Mouse (Mus musculus): Measurements from ENCODE around the gene Smad3. TPM values are rescaled to one million over a fixed set of nuclear protein-coding genes. Genes with fewer than 3 reads are reported as not detected.
A peak's percentile ranks its signal among the peaks of the same experiment; 100 is the strongest.

Gene Smad3
- polyA plus RNA-seq, 1 experiment, result not detected

DNA sequence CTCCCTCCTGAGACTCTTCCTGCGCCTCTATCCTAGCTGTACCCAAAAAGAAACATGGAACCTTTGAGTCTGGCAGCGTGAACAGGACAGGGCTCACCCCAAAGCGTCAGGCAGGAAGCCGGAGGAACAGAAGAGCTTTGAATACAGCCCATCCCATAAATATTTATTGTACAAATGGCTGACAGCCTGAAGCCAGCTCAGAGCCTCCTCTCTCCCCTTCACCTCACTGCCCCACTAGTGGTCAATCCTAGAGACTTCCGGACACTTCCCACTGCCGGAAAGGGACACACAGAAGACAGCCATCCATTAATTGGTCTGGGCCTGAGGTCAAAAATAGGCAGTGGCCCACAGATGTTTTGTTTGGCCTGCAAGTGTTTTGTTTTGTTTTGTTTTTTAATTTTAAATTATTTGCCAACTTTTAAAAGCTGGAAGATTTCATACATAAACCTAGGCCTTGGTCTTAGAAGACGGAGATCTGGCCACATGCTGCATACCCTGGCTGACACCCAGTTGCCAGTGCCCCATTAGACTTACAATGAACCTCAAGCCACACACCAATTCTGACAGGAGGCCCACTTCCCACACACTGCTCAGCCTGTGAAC lies 70.3 kb downstream of the Smad3 start:
- no peak overlapping the region for H3K27ac ChIP-seq (ENCODE audit: insufficient read depth, low read depth, low read length)
- TF ChIP-seq CTCF (IDR thresholded peaks at IDR 0.05; ENCODE audit: insufficient read depth, low read depth, low read length), result no peak
- TF ChIP-seq POLR2A (IDR thresholded peaks at IDR 0.05; ENCODE audit: insufficient read depth, low read depth, low read length), result no peak
- peaks cover 8% of the 10 kb centered on the region for H3K4me1 ChIP-seq (ENCODE audit: control insufficient read depth, insufficient read depth, low read length)
- no peak overlapping the region for H3K4me3 ChIP-seq (ENCODE audit: insufficient read depth, low read depth, low read length)
- WGBS, result 73% methylated on average over 7 of the region's 7 CpGs

DNA sequence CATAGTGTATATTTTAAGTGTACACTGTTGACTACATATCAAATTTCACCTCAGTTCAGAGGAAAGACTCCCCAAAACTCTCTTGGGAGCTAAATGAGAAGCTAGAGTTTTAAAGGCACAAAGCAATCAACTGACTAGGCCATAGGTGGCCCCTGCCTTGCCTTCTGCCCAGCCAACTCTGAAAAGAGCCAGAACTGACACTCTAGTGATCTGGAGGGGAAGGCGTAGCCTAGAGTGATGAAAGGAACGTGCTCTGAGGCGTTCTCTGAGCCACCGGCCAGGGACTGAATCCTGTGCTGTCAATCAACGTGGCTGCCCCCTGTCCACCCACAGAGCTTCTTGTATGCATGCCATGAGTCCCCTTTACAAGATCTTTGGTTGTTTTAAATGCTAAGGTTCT lies 72.4 kb downstream of the Smad3 start:
- Histone ChIP-seq H3K4me1 (ENCODE audit: control insufficient read depth, insufficient read depth, low read length) (peaks cover 14% of the 10 kb centered on the region), H3K27ac (ENCODE audit: insufficient read depth, low read depth, low read length) (no peak overlapping the region), H3K4me3 (ENCODE audit: insufficient read depth, low read depth, low read length) (no peak overlapping the region)
- TF ChIP-seq CTCF (IDR thresholded peaks at IDR 0.05; ENCODE audit: insufficient read depth, low read depth, low read length) (no peak), POLR2A (IDR thresholded peaks at IDR 0.05; ENCODE audit: insufficient read depth, low read depth, low read length) (no peak)
- WGBS, result 78% methylated on average over 5 of the region's 5 CpGs

- Histone ChIP-seq H3K27ac (ENCODE audit: insufficient read depth, low read depth, low read length) (no peak overlapping the region), H3K4me3 (ENCODE audit: insufficient read depth, low read depth, low read length) (no peak overlapping the region), H3K4me1 (ENCODE audit: control insufficient read depth, insufficient read depth, low read length) (peaks cover 16% of the 10 kb centered on the region)
- WGBS, result 91% methylated on average over 6 of the region's 6 CpGs
- TF ChIP-seq POLR2A (IDR thresholded peaks at IDR 0.05; ENCODE audit: insufficient read depth, low read depth, low read length) (no peak), CTCF (IDR thresholded peaks at IDR 0.05; ENCODE audit: insufficient read depth, low read depth, low read length) (no peak)
Measured at GRCm38 (mm10) chr9:63684277-63684676, 73.5 kb downstream of the Smad3 start.

GRCm38 (mm10) chr9:63682943-63683342 lies 74.9 kb downstream of the Smad3 start:
- Histone ChIP-seq H3K4me3 (ENCODE audit: insufficient read depth, low read depth, low read length) (no peak overlapping the region), H3K4me1 (ENCODE audit: control insufficient read depth, insufficient read depth, low read length) (peaks cover 26% of the 10 kb centered on the region), H3K27ac (ENCODE audit: insufficient read depth, low read depth, low read length) (no peak overlapping the region)
- TF ChIP-seq CTCF (IDR thresholded peaks at IDR 0.05; ENCODE audit: insufficient read depth, low read depth, low read length), result no peak
- TF ChIP-seq POLR2A (IDR thresholded peaks at IDR 0.05; ENCODE audit: insufficient read depth, low read depth, low read length), result no peak
- 94% methylated on average over 2 of the region's 2 CpGs for WGBS

DNA sequence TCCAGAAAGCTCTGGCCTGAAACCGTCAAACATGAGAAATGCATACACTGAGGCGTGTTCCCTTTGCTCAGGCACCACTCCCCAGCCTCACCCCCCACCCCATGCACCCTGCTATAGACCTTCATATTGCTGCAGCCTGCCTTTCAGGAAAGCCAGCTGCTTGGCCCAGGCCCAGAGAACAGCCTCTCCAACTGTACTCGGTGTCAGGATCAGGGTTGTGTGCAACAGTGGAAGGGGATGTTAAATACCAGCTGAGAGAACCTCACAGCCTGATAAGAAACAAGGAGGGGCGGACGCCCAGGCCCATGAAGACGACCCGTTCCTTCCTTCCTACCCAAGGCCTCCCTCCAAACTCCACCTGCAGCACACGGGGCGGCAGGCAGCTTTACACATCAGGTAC lies 75.5 kb downstream of the Smad3 start:
- 60% methylated on average over 9 of the region's 9 CpGs for WGBS
- no peak overlapping the region for H3K27ac ChIP-seq (ENCODE audit: insufficient read depth, low read depth, low read length)
- H3K4me3 ChIP-seq (ENCODE audit: insufficient read depth, low read depth, low read length), result no peak overlapping the region
- peaks cover 30% of the 10 kb centered on the region for H3K4me1 ChIP-seq (ENCODE audit: control insufficient read depth, insufficient read depth, low read length)
- TF ChIP-seq CTCF (IDR thresholded peaks at IDR 0.05; ENCODE audit: insufficient read depth, low read depth, low read length) (no peak), POLR2A (IDR thresholded peaks at IDR 0.05; ENCODE audit: insufficient read depth, low read depth, low read length) (no peak)

GRCm38 (mm10) chr9:63678076-63678475 lies 79.7 kb downstream of the Smad3 start:
- TF ChIP-seq CTCF (IDR thresholded peaks at IDR 0.05; ENCODE audit: insufficient read depth, low read depth, low read length) (no peak), POLR2A (IDR thresholded peaks at IDR 0.05; ENCODE audit: insufficient read depth, low read depth, low read length) (no peak)
- Histone ChIP-seq H3K4me1 (ENCODE audit: control insufficient read depth, insufficient read depth, low read length) (peaks cover 57% of the 10 kb centered on the region), H3K27ac (ENCODE audit: insufficient read depth, low read depth, low read length) (no peak overlapping the region; the same call in 1 of the 2 replicates), H3K4me3 (ENCODE audit: insufficient read depth, low read depth, low read length) (no peak overlapping the region)
- 68% methylated on average over 1 of the region's 1 CpGs for WGBS

DNA sequence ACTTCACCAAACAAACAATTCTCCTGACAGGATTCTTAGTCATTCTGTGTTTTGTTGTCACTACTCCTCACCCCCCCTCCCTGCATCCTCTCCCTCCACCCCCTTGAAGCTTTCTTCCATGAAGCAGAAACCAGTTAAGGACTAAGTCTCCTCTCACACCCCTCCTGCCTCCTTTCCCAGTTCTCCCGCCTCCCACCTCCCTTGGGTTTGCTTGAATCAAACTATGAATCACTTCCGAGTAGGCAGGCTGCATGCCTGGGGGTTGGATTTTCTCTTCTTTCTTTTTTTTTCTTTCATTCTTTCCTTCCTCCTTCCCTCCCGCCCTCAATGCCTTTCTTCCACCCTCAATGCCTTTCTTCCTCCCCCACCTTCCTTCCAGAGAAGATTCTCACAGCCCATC lies 80.2 kb downstream of the Smad3 start:
- H3K27ac ChIP-seq (ENCODE audit: insufficient read depth, low read depth, low read length), result peak overlapping the region; percentile 67; the same call in 1 of the 2 replicates
- WGBS, result 30% methylated on average over 3 of the region's 3 CpGs
- H3K4me3 ChIP-seq (ENCODE audit: insufficient read depth, low read depth, low read length), result no peak overlapping the region
- peaks cover 62% of the 10 kb centered on the region for H3K4me1 ChIP-seq (ENCODE audit: control insufficient read depth, insufficient read depth, low read length)
- TF ChIP-seq CTCF (IDR thresholded peaks at IDR 0.05; ENCODE audit: insufficient read depth, low read depth, low read length), result no peak

GRCm38 (mm10) chr9:63674613-63675012 lies 83.2 kb downstream of the Smad3 start:
- no peak overlapping the region for H3K27ac ChIP-seq (ENCODE audit: insufficient read depth, low read depth, low read length)
- TF ChIP-seq POLR2A (IDR thresholded peaks at IDR 0.05; ENCODE audit: insufficient read depth, low read depth, low read length), result no peak
- no peak for TF ChIP-seq CTCF (IDR thresholded peaks at IDR 0.05; ENCODE audit: insufficient read depth, low read depth, low read length)
- H3K4me3 ChIP-seq (ENCODE audit: insufficient read depth, low read depth, low read length), result no peak overlapping the region
- 64% methylated on average over 10 of the region's 10 CpGs for WGBS
- peaks cover 59% of the 10 kb centered on the region for H3K4me1 ChIP-seq (ENCODE audit: control insufficient read depth, insufficient read depth, low read length)

GRCm38 (mm10) chr9:63673494-63673805 lies 84.3 kb downstream of the Smad3 start:
- 81% methylated on average over 3 of the region's 3 CpGs for WGBS

More at GRCm38 (mm10) chr9:63673494-63673805, 84.3 kb downstream of the Smad3 start:
- peak overlapping the region; percentile 60 for H3K27ac ChIP-seq (ENCODE audit: insufficient read depth, low read depth, low read length)
- no peak overlapping the region for H3K4me3 ChIP-seq (ENCODE audit: insufficient read depth, low read depth, low read length)
- no peak for TF ChIP-seq POLR2A (IDR thresholded peaks at IDR 0.05; ENCODE audit: insufficient read depth, low read depth, low read length)
- TF ChIP-seq CTCF (IDR thresholded peaks at IDR 0.05; ENCODE audit: insufficient read depth, low read depth, low read length), result no peak
- peaks cover 61% of the 10 kb centered on the region for H3K4me1 ChIP-seq (ENCODE audit: control insufficient read depth, insufficient read depth, low read length)
